Mouse (Mus musculus) embryo, embryonic 10 days (tissue): Measurements from ENCODE around the gene Keg1.
"Not testable (repeated sequence)": the region's sequence is repeated elsewhere in the genome, so short reads cannot be mapped to it uniquely, and the experiment has no call there.

ENCODE experiments used
- DNase-seq: peaks from one replicate; pipeline ENCODE4 v3.0.0-alpha.2; 2015; ENCODE audit warnings: low spot score

The Keg1 gene

GRCm38 (mm10) chr19:12695590-12695989, at the start of gene Keg1:
Gene Keg1 (plus strand): TSS chr19:12695786.
- DNase-seq: no peak

GRCm38 (mm10) chr19:12649511-12649910, 46.1 kb upstream of the Keg1 start:
- DNase-seq: no peak

- no peak for DNase-seq
Measured at GRCm38 (mm10) chr19:12666156-12666555, 29.4 kb upstream of the Keg1 start.

- DNase-seq: not testable (repeated sequence)
Measured at GRCm38 (mm10) chr19:12668601-12669000, 27.0 kb upstream of the Keg1 start.

GRCm38 (mm10) chr19:12670139-12670538, 25.4 kb upstream of the Keg1 start, which contains the start of gene Olfr1442:
Gene Olfr1442 (plus strand): TSS chr19:12670439.
- DNase-seq: no peak

- DNase-seq: no peak
Measured at GRCm38 (mm10) chr19:12671051-12671450, 24.5 kb upstream of the Keg1 start.

- no peak for DNase-seq
Measured at GRCm38 (mm10) chr19:12677812-12678211, 17.8 kb upstream of the Keg1 start, which contains the start of gene Olfr1443. Gene Olfr1443 (plus strand): TSS chr19:12678112.

GRCm38 (mm10) chr19:12684638-12685037, 10.9 kb upstream of the Keg1 start:
- no peak for DNase-seq

GRCm38 (mm10) chr19:12685231-12685630, 10.4 kb upstream of the Keg1 start:
- no peak for DNase-seq

- no peak for DNase-seq
Measured at GRCm38 (mm10) chr19:12696221-12696620, 635 bp downstream of the Keg1 start.

- no peak for DNase-seq
Measured at GRCm38 (mm10) chr19:12708458-12708857, 12.9 kb downstream of the Keg1 start.

GRCm38 (mm10) chr19:12708986-12709385, 13.4 kb downstream of the Keg1 start:
- no peak for DNase-seq

- DNase-seq: no peak
Measured at GRCm38 (mm10) chr19:12719189-12719588, 23.6 kb downstream of the Keg1 start.

- DNase-seq: no peak
Measured at GRCm38 (mm10) chr19:12720463-12720862, 24.9 kb downstream of the Keg1 start.

- DNase-seq: not testable (repeated sequence)
Measured at GRCm38 (mm10) chr19:12720919-12721318, 25.3 kb downstream of the Keg1 start.

- not testable (repeated sequence) for DNase-seq
Measured at GRCm38 (mm10) chr19:12721596-12721995, 26.0 kb downstream of the Keg1 start.

GRCm38 (mm10) chr19:12722308-12722707, 26.7 kb downstream of the Keg1 start:
- DNase-seq: peak; percentile 7

GRCm38 (mm10) chr19:12725851-12726250, 30.3 kb downstream of the Keg1 start:
- DNase-seq: no peak

GRCm38 (mm10) chr19:12731036-12731435, 35.5 kb downstream of the Keg1 start:
- no peak for DNase-seq

- DNase-seq: no peak
Measured at GRCm38 (mm10) chr19:12731950-12732349, 36.4 kb downstream of the Keg1 start.

- no peak for DNase-seq
Measured at GRCm38 (mm10) chr19:12756286-12756685, 60.7 kb downstream of the Keg1 start.

GRCm38 (mm10) chr19:12758936-12759478, 63.4 kb downstream of the Keg1 start:
- no peak for DNase-seq

GRCm38 (mm10) chr19:12759656-12760055, 64.1 kb downstream of the Keg1 start:
- DNase-seq: no peak
